Mouse (Mus musculus): ENCODE results near the gene Pdzd11.

Pdzd11 gene

GRCm38 (mm10) chrX:100625802-100626793 lies at the start of gene Pdzd11:
Pdzd11 (minus strand) TSS chrX:100626568.
- Histone ChIP-seq H3K27me3 (ENCODE audit: control insufficient read depth, insufficient read depth, low read length, poor library complexity, severe bottlenecking) (no peaks in the 10 kb centered on the region), H3K36me3 (ENCODE audit: control insufficient read depth, insufficient read depth, low read length, poor library complexity, severe bottlenecking) (peaks cover 2% of the 10 kb centered on the region; the same call in 1 of the 2 replicates)
- peak; percentile 93 for DNase-seq (ENCODE audit: low read depth, low spot score)

GRCm38 (mm10) chrX:100664825-100665224 lies 38.5 kb upstream of the Pdzd11 start:
- DNase-seq (ENCODE audit: low read depth, low spot score), result no peak
- Histone ChIP-seq H3K27me3 (ENCODE audit: control insufficient read depth, insufficient read depth, low read length, poor library complexity, severe bottlenecking) (no peaks in the 10 kb centered on the region), H3K36me3 (ENCODE audit: control insufficient read depth, insufficient read depth, low read length, poor library complexity, severe bottlenecking) (no peaks in the 10 kb centered on the region)

- peak; percentile 16 for DNase-seq (ENCODE audit: low read depth, low spot score)
- H3K36me3 ChIP-seq (ENCODE audit: control insufficient read depth, insufficient read depth, low read length, poor library complexity, severe bottlenecking), result no peaks in the 10 kb centered on the region
- H3K27me3 ChIP-seq (ENCODE audit: control insufficient read depth, insufficient read depth, low read length, poor library complexity, severe bottlenecking), result no peaks in the 10 kb centered on the region
Observed at GRCm38 (mm10) chrX:100652848-100653247, 26.5 kb upstream of the Pdzd11 start.

- DNase-seq (ENCODE audit: low read depth, low spot score), result no peak
- Histone ChIP-seq H3K36me3 (ENCODE audit: control insufficient read depth, insufficient read depth, low read length, poor library complexity, severe bottlenecking) (no peaks in the 10 kb centered on the region), H3K27me3 (ENCODE audit: control insufficient read depth, insufficient read depth, low read length, poor library complexity, severe bottlenecking) (no peaks in the 10 kb centered on the region)
Observed at GRCm38 (mm10) chrX:100638477-100638876, 12.1 kb upstream of the Pdzd11 start.

- Histone ChIP-seq H3K36me3 (ENCODE audit: control insufficient read depth, insufficient read depth, low read length, poor library complexity, severe bottlenecking) (no peaks in the 10 kb centered on the region), H3K27me3 (ENCODE audit: control insufficient read depth, insufficient read depth, low read length, poor library complexity, severe bottlenecking) (no peaks in the 10 kb centered on the region)
- no peak for DNase-seq (ENCODE audit: low read depth, low spot score)
Observed at GRCm38 (mm10) chrX:100629076-100629475, 2.7 kb upstream of the Pdzd11 start.

GRCm38 (mm10) chrX:100625546-100625801 lies 894 bp downstream of the Pdzd11 start, which contains the start of gene Kif4:
Kif4 (plus strand) TSS chrX:100625737.
- Histone ChIP-seq H3K36me3 (ENCODE audit: control insufficient read depth, insufficient read depth, low read length, poor library complexity, severe bottlenecking) (peaks cover 2% of the 10 kb centered on the region; the same call in 1 of the 2 replicates), H3K27me3 (ENCODE audit: control insufficient read depth, insufficient read depth, low read length, poor library complexity, severe bottlenecking) (no peaks in the 10 kb centered on the region)
- DNase-seq (ENCODE audit: low read depth, low spot score), result no peak

GRCm38 (mm10) chrX:100625146-100625545 lies 1.2 kb downstream of the Pdzd11 start:
- no peak for DNase-seq (ENCODE audit: low read depth, low spot score)
- Histone ChIP-seq H3K27me3 (ENCODE audit: control insufficient read depth, insufficient read depth, low read length, poor library complexity, severe bottlenecking) (no peaks in the 10 kb centered on the region), H3K36me3 (ENCODE audit: control insufficient read depth, insufficient read depth, low read length, poor library complexity, severe bottlenecking) (peaks cover 2% of the 10 kb centered on the region; the same call in 1 of the 2 replicates)

- Histone ChIP-seq H3K27me3 (ENCODE audit: control insufficient read depth, insufficient read depth, low read length, poor library complexity, severe bottlenecking) (no peaks in the 10 kb centered on the region), H3K36me3 (ENCODE audit: control insufficient read depth, insufficient read depth, low read length, poor library complexity, severe bottlenecking) (peaks cover 2% of the 10 kb centered on the region; the same call in 1 of the 2 replicates)
- DNase-seq (ENCODE audit: low read depth, low spot score), result no peak
Observed at GRCm38 (mm10) chrX:100624242-100624641, 2.1 kb downstream of the Pdzd11 start.

GRCm38 (mm10) chrX:100621366-100621765 lies 5.0 kb downstream of the Pdzd11 start:
- no peaks in the 10 kb centered on the region for H3K27me3 ChIP-seq (ENCODE audit: control insufficient read depth, insufficient read depth, low read length, poor library complexity, severe bottlenecking)
- H3K36me3 ChIP-seq (ENCODE audit: control insufficient read depth, insufficient read depth, low read length, poor library complexity, severe bottlenecking), result peaks cover 2% of the 10 kb centered on the region; the same call in 1 of the 2 replicates
- DNase-seq (ENCODE audit: low read depth, low spot score), result no peak

GRCm38 (mm10) chrX:100618488-100618887 lies 7.9 kb downstream of the Pdzd11 start:
- DNase-seq (ENCODE audit: low read depth, low spot score), result no peak
- Histone ChIP-seq H3K36me3 (ENCODE audit: control insufficient read depth, insufficient read depth, low read length, poor library complexity, severe bottlenecking) (peaks cover 2% of the 10 kb centered on the region; the same call in 1 of the 2 replicates), H3K27me3 (ENCODE audit: control insufficient read depth, insufficient read depth, low read length, poor library complexity, severe bottlenecking) (no peaks in the 10 kb centered on the region)

GRCm38 (mm10) chrX:100605314-100605713 lies 21.1 kb downstream of the Pdzd11 start, which contains the start of gene Arr3:
Arr3 (plus strand) TSS chrX:100605497.
- DNase-seq (ENCODE audit: low read depth, low spot score), result no peak
- H3K36me3 ChIP-seq (ENCODE audit: control insufficient read depth, insufficient read depth, low read length, poor library complexity, severe bottlenecking), result no peaks in the 10 kb centered on the region
- no peaks in the 10 kb centered on the region for H3K27me3 ChIP-seq (ENCODE audit: control insufficient read depth, insufficient read depth, low read length, poor library complexity, severe bottlenecking)

GRCm38 (mm10) chrX:100599755-100600154 lies 26.6 kb downstream of the Pdzd11 start:
- DNase-seq (ENCODE audit: low read depth, low spot score), result no peak
- H3K36me3 ChIP-seq (ENCODE audit: control insufficient read depth, insufficient read depth, low read length, poor library complexity, severe bottlenecking), result no peaks in the 10 kb centered on the region
- no peaks in the 10 kb centered on the region for H3K27me3 ChIP-seq (ENCODE audit: control insufficient read depth, insufficient read depth, low read length, poor library complexity, severe bottlenecking)

GRCm38 (mm10) chrX:100597439-100597838 lies 28.9 kb downstream of the Pdzd11 start:
- DNase-seq (ENCODE audit: low read depth, low spot score), result no peak
- no peaks in the 10 kb centered on the region for H3K36me3 ChIP-seq (ENCODE audit: control insufficient read depth, insufficient read depth, low read length, poor library complexity, severe bottlenecking)
- no peaks in the 10 kb centered on the region for H3K27me3 ChIP-seq (ENCODE audit: control insufficient read depth, insufficient read depth, low read length, poor library complexity, severe bottlenecking)

GRCm38 (mm10) chrX:100594791-100595190 lies 31.6 kb downstream of the Pdzd11 start, which contains the start of gene P2ry4:
P2ry4 (minus strand) TSS chrX:100594869.
- Histone ChIP-seq H3K36me3 (ENCODE audit: control insufficient read depth, insufficient read depth, low read length, poor library complexity, severe bottlenecking) (no peaks in the 10 kb centered on the region), H3K27me3 (ENCODE audit: control insufficient read depth, insufficient read depth, low read length, poor library complexity, severe bottlenecking) (no peaks in the 10 kb centered on the region)
- no peak for DNase-seq (ENCODE audit: low read depth, low spot score)

Data from splenic B cell, adult 2 months (primary cell).